Mouse (Mus musculus) intestine, postnatal 0 days (tissue): ENCODE measurements around the gene Rbms1. TPM values are rescaled to one million over a fixed set of nuclear protein-coding genes. Genes with fewer than 3 reads are reported as not detected.
A peak's percentile ranks its signal among the peaks of the same experiment; 100 is the strongest.

ENCODE experiments used
- ATAC-seq: fragments of 200-750 bp; cut with Nextera tagmentation; 2 replicates; pipeline ENCODE4 v1.8.0; 2017; ENCODE audit warnings: mild to moderate bottlenecking, moderate TSS enrichment, moderate library complexity
- H3K27ac ChIP-seq: fragments of 300-500 bp; sonication (generic); 2 replicates; pipeline ENCODE4 v1.5.1; 2014; ENCODE audit warnings: mild to moderate bottlenecking, low read depth, low read length, moderate library complexity
- H3K27me3 ChIP-seq: fragments of 300-500 bp; sonication (generic); replicated peaks from 2 replicates; pipeline ENCODE4 v1.6.1; 2014; ENCODE audit warnings: low read length, mixed read lengths; ENCODE audit not compliant: control insufficient read depth, insufficient read depth
- H3K36me3 ChIP-seq: fragments of 300-500 bp; sonication (generic); 2 replicates; pipeline ENCODE4 v1.6.1; 2014; ENCODE audit warnings: mild to moderate bottlenecking, moderate library complexity; ENCODE audit not compliant: control insufficient read depth, insufficient read depth
- H3K4me1 ChIP-seq: fragments of 300-500 bp; sonication (generic); replicated peaks from 2 replicates; pipeline ENCODE4 v1.6.1; 2014; ENCODE audit warnings: antibody characterized with exemption, low read length, mixed read lengths; ENCODE audit not compliant: control insufficient read depth, insufficient read depth
- H3K4me2 ChIP-seq: fragments of 300-500 bp; sonication (generic); replicated peaks from 2 replicates; pipeline ENCODE4 v1.6.1; 2014; ENCODE audit warnings: low read depth, mild to moderate bottlenecking, moderate library complexity
- H3K4me3 ChIP-seq: fragments of 300-500 bp; sonication (generic); 2 replicates; pipeline ENCODE4 v1.5.1; 2014; ENCODE audit warnings: low read depth, low read length
- H3K9ac ChIP-seq: fragments of 300-500 bp; sonication (generic); 2 replicates; pipeline ENCODE4 v1.6.1; 2014; ENCODE audit warnings: mild to moderate bottlenecking, low read depth, low read length
- H3K9me3 ChIP-seq: fragments of 300-500 bp; sonication (generic); 2 replicates; pipeline ENCODE4 v1.6.1; 2016; ENCODE audit warnings: mixed run types; ENCODE audit not compliant: control insufficient read depth
- CTCF ChIP-seq: sonication (generic); IDR thresholded peaks from 2 replicates; pipeline ENCODE4 v1.5.1; 2016; ENCODE audit warnings: low read depth, mild to moderate bottlenecking, control low read depth, antibody characterized with exemption, moderate library complexity
- WGBS: fragments of 180-500 bp; shearing (Covaris S2); extraction: QIAGEN DNeasy Blood & Tissue Kit; methylation state at CpG from one replicate; pipeline ENCODE4 v1.1.7; 2014; 5-methylcytosine and 5-hydroxymethylcytosine counted together
- polyA plus RNA-seq: library from polyadenylated mRNA; unstranded; fragments of >200 nt; fragmentation: Nextera tagmentation; extraction: Ambion mirVana; gene quantifications from 2 replicates; pipeline ENCODE4 v1.2.1, GENCODE M21; 2015

Rbms1 gene
- polyA plus RNA-seq, 1 experiment from 2014 or later, result 41.4 TPM

- H3K27ac ChIP-seq, result no peak overlapping the region
- 67% methylated on average over 8 of the region's 8 CpGs for WGBS
- no peak overlapping the region for H3K4me2 ChIP-seq
- H3K4me3 ChIP-seq, result no peak overlapping the region
- no peak for ATAC-seq
- no peaks in the 10 kb centered on the region for H3K36me3 ChIP-seq
- peaks cover 3% of the 10 kb centered on the region; the same call in 1 of the 2 replicates for H3K4me1 ChIP-seq
- H3K27me3 ChIP-seq, result no peaks in the 10 kb centered on the region
- TF ChIP-seq CTCF, result no peak
- H3K9me3 ChIP-seq, result no peaks in the 10 kb centered on the region
- no peak overlapping the region for H3K9ac ChIP-seq
Observed at GRCm38 (mm10) chr2:60720205-60720604, 242.8 kb downstream of the Rbms1 start.

- 69% methylated on average over 13 of the region's 13 CpGs for WGBS
- no peaks in the 10 kb centered on the region for H3K9me3 ChIP-seq
- H3K27me3 ChIP-seq, result no peaks in the 10 kb centered on the region
- 0 out of 2 replicates have a peak overlapping the region, but pooled peaks have one; percentile 3 for H3K4me2 ChIP-seq
- H3K27ac ChIP-seq, result no peak overlapping the region
- no peaks in the 10 kb centered on the region for H3K36me3 ChIP-seq
- H3K4me1 ChIP-seq, result peaks cover 9% of the 10 kb centered on the region; the same call in 1 of the 2 replicates
- H3K9ac ChIP-seq, result no peak overlapping the region
- ATAC-seq, result no peak
- no peak for TF ChIP-seq CTCF
- H3K4me3 ChIP-seq, result no peak overlapping the region
Observed at GRCm38 (mm10) chr2:60717348-60717747, 245.6 kb downstream of the Rbms1 start.

GRCm38 (mm10) chr2:60716549-60716948 is 246.4 kb downstream of the Rbms1 start:
- no peaks in the 10 kb centered on the region for H3K9me3 ChIP-seq
- no peak overlapping the region for H3K4me3 ChIP-seq
- H3K27me3 ChIP-seq, result no peaks in the 10 kb centered on the region
- no peak overlapping the region for H3K27ac ChIP-seq
- peak; percentile 64 for ATAC-seq
- no peaks in the 10 kb centered on the region for H3K36me3 ChIP-seq
- no peak for TF ChIP-seq CTCF
- no peak overlapping the region for H3K4me2 ChIP-seq
- H3K4me1 ChIP-seq, result peaks cover 9% of the 10 kb centered on the region; the same call in 1 of the 2 replicates
- no peak overlapping the region for H3K9ac ChIP-seq

GRCm38 (mm10) chr2:60715771-60716170 is 247.2 kb downstream of the Rbms1 start:
- 64% methylated on average over 13 of the region's 13 CpGs for WGBS
- no peak overlapping the region for H3K27ac ChIP-seq

DNA sequence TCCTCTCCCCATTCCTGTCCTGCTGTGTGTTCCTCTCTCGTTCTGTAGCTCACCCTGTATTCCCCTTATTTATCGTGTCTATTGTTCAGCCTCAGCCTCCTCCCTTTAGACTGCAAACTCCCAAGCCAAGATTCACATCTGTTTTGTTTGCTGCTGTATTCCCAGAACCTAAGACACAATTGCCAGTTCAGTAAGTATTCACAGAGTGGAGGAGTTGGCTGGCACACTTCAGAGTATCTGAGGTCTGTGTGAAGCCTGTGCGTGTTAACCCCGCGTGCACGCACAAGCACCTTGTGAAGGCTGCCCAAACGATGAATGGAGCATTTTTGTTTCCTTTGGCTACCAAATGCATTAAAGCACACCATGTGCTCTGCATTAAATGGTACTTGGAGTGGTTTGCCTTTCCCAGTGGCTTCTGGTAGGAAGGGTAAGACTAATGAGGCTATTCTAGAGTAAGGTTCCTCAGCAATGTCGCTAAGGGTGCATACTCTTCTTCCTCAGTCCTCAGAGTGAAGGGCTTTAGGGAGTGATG is 248.0 kb downstream of the Rbms1 start:
- H3K36me3 ChIP-seq, result no peaks in the 10 kb centered on the region
- TF ChIP-seq CTCF, result no peak
- H3K9me3 ChIP-seq, result no peaks in the 10 kb centered on the region
- no peak for ATAC-seq
- H3K27me3 ChIP-seq, result no peaks in the 10 kb centered on the region
- H3K4me3 ChIP-seq, result no peak overlapping the region
- peaks cover 9% of the 10 kb centered on the region; the same call in 1 of the 2 replicates for H3K4me1 ChIP-seq
- no peak overlapping the region for H3K4me2 ChIP-seq
- no peak overlapping the region for H3K27ac ChIP-seq
- WGBS, result 74% methylated on average over 8 of the region's 8 CpGs
- no peak overlapping the region for H3K9ac ChIP-seq

More at GRCm38 (mm10) chr2:60715771-60716170, 247.2 kb downstream of the Rbms1 start:
- TF ChIP-seq CTCF, result no peak
- H3K9ac ChIP-seq, result no peak overlapping the region
- ATAC-seq, result no peak
- peaks cover 9% of the 10 kb centered on the region; the same call in 1 of the 2 replicates for H3K4me1 ChIP-seq
- H3K4me2 ChIP-seq, result no peak overlapping the region
- no peaks in the 10 kb centered on the region for H3K27me3 ChIP-seq
- no peaks in the 10 kb centered on the region for H3K36me3 ChIP-seq
- no peaks in the 10 kb centered on the region for H3K9me3 ChIP-seq
- no peak overlapping the region for H3K4me3 ChIP-seq

DNA sequence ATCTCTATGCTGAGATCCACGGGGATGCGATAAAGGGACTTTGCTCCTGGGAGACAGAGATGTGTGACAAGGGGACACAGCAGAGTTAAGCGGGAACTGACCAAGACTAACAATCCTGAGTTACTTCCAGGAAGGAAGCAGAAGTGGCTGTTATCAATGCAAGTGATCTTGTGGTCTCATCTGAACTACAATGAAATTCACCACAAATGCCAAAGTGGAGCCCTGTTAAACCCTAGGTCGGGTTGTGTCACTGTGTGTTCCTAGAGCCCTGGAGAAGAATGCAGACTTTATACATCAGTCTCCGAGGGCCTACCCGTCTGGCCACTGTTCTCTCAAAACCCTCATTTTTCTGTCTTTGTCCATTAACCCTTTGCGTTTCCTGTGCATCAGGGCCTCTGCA is 248.5 kb downstream of the Rbms1 start:
- no peak for ATAC-seq
- no peaks in the 10 kb centered on the region for H3K9me3 ChIP-seq
- no peak for TF ChIP-seq CTCF
- no peaks in the 10 kb centered on the region for H3K36me3 ChIP-seq
- H3K4me2 ChIP-seq, result no peak overlapping the region
- H3K27me3 ChIP-seq, result no peaks in the 10 kb centered on the region
- no peak overlapping the region for H3K9ac ChIP-seq
- H3K4me1 ChIP-seq, result peaks cover 9% of the 10 kb centered on the region; the same call in 1 of the 2 replicates
- 52% methylated on average over 7 of the region's 7 CpGs for WGBS
- H3K4me3 ChIP-seq, result no peak overlapping the region
- H3K27ac ChIP-seq, result no peak overlapping the region
